Mouse (Mus musculus): Measurements from ENCODE around the gene Clcn2. TPM values are rescaled to one million over a fixed set of nuclear protein-coding genes. Genes with fewer than 3 reads are reported as not detected.

Gene Clcn2
- polyA plus RNA-seq, 1 experiment from 2014 or later = 25.4 TPM

- Histone ChIP-seq H3K4me1 (ENCODE audit: control insufficient read depth, insufficient read depth, low read length) (peaks cover 24% of the 10 kb centered on the region), H3K9ac (ENCODE audit: low read depth, low read length) (no peak overlapping the region), H3K4me2 (ENCODE audit: low read length) (no peak overlapping the region), H3K9me3 (replicated peaks; ENCODE audit: control insufficient read depth, low read length, poor library complexity, severe bottlenecking) (no peaks in the 10 kb centered on the region), H3K4me3 (ENCODE audit: low read depth, low read length) (no peak overlapping the region), H3K27me3 (ENCODE audit: control insufficient read depth, insufficient read depth, low read depth, low read length) (no peaks in the 10 kb centered on the region), H3K36me3 (ENCODE audit: control insufficient read depth, insufficient read depth, low read length) (peaks cover 7% of the 10 kb centered on the region; the same call in 1 of the 2 replicates), H3K27ac (ENCODE audit: low read length) (no peak overlapping the region)
- ATAC-seq = no peak
- WGBS = 26% methylated on average over 5 of the region's 5 CpGs
Observed at GRCm38 (mm10) chr16:20700036-20700435, 17.5 kb downstream of the Clcn2 start.

DNA sequence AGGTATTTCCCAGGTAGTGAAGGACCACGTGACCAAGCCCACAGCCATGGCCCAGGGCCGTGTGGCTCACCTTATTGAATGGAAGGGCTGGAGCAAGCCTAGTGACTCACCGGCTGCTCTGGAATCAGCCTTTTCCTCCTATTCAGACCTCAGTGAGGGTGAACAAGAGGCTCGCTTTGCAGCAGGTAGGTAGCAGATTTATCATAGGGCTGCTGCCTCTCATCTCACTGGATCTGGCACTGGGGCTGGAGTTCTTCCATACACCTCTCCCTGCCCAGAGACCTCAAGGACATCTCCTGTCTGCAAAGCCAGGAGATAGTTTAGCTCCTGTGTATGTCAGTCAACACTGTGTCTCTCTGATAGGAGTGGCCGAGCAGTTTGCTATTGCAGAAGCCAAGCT lies 18.3 kb downstream of the Clcn2 start:
- Histone ChIP-seq H3K9ac (ENCODE audit: low read depth, low read length) (no peak overlapping the region), H3K4me3 (ENCODE audit: low read depth, low read length) (no peak overlapping the region), H3K27ac (ENCODE audit: low read length) (no peak overlapping the region), H3K4me2 (ENCODE audit: low read length) (no peak overlapping the region), H3K4me1 (ENCODE audit: control insufficient read depth, insufficient read depth, low read length) (peaks cover 31% of the 10 kb centered on the region), H3K9me3 (replicated peaks; ENCODE audit: control insufficient read depth, low read length, poor library complexity, severe bottlenecking) (no peaks in the 10 kb centered on the region), H3K36me3 (ENCODE audit: control insufficient read depth, insufficient read depth, low read length) (peaks cover 7% of the 10 kb centered on the region; the same call in 1 of the 2 replicates), H3K27me3 (ENCODE audit: control insufficient read depth, insufficient read depth, low read depth, low read length) (no peaks in the 10 kb centered on the region)
- WGBS = 84% methylated on average over 5 of the region's 5 CpGs
- ATAC-seq = no peak

- ATAC-seq = peak; percentile 83
- Histone ChIP-seq H3K4me2 (ENCODE audit: low read length) (peak overlapping the region; percentile 78), H3K27ac (ENCODE audit: low read length) (peak overlapping the region; percentile 87), H3K36me3 (ENCODE audit: control insufficient read depth, insufficient read depth, low read length) (peaks cover 12% of the 10 kb centered on the region; the same call in 1 of the 2 replicates), H3K27me3 (ENCODE audit: control insufficient read depth, insufficient read depth, low read depth, low read length) (no peaks in the 10 kb centered on the region), H3K4me3 (ENCODE audit: low read depth, low read length) (peak overlapping the region; percentile 48), H3K9ac (ENCODE audit: low read depth, low read length) (peak overlapping the region; percentile 76), H3K9me3 (replicated peaks; ENCODE audit: control insufficient read depth, low read length, poor library complexity, severe bottlenecking) (no peaks in the 10 kb centered on the region), H3K4me1 (ENCODE audit: control insufficient read depth, insufficient read depth, low read length) (peaks cover 32% of the 10 kb centered on the region)
- under 1% methylated on average over 46 of the region's 46 CpGs for WGBS
Observed at GRCm38 (mm10) chr16:20695622-20696323, 21.8 kb downstream of the Clcn2 start.

DNA sequence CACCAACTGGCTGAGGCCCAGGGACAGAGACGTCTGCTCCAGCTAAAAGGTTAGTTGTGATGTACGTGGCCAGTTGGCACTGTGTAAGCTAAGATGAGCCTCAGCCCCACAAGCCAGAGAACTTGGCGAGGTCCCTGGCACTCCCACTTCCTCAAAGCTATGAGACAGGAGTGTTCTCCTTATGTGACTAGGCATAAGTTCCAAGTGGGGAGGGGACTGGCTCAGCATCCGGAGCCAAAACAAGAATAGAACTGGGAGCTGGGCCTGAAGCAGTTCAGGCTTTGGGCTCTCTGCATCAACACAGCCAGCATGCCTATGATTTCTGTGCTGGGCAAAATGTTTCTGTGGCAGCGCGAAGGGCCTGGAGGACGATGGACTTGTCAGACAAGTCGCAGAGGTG lies 22.8 kb downstream of the Clcn2 start:
- peak overlapping the region; percentile 78; the same call in 1 of the 2 replicates for H3K4me2 ChIP-seq (ENCODE audit: low read length)
- no peaks in the 10 kb centered on the region for H3K27me3 ChIP-seq (ENCODE audit: control insufficient read depth, insufficient read depth, low read depth, low read length)
- no peak overlapping the region; the same call in 1 of the 2 replicates for H3K27ac ChIP-seq (ENCODE audit: low read length)
- H3K9me3 ChIP-seq (replicated peaks; ENCODE audit: control insufficient read depth, low read length, poor library complexity, severe bottlenecking) = no peaks in the 10 kb centered on the region
- WGBS = 74% methylated on average over 8 of the region's 8 CpGs
- H3K36me3 ChIP-seq (ENCODE audit: control insufficient read depth, insufficient read depth, low read length) = peaks cover 17% of the 10 kb centered on the region
- H3K9ac ChIP-seq (ENCODE audit: low read depth, low read length) = no peak overlapping the region
- H3K4me3 ChIP-seq (ENCODE audit: low read depth, low read length) = no peak overlapping the region
- no peak for ATAC-seq
- peaks cover 32% of the 10 kb centered on the region for H3K4me1 ChIP-seq (ENCODE audit: control insufficient read depth, insufficient read depth, low read length)

GRCm38 (mm10) chr16:20693111-20693701 lies 24.3 kb downstream of the Clcn2 start, which contains the start of gene Fam131a:
TSS of gene Fam131a (plus strand) at chr16:20693241.
- peak within 1 kb of the TSS; percentile 89 for H3K9ac ChIP-seq (ENCODE audit: low read depth, low read length)
- peaks cover 31% of the 10 kb centered on the region for H3K36me3 ChIP-seq (ENCODE audit: control insufficient read depth, insufficient read depth, low read length)
- no peaks in the 10 kb centered on the region for H3K9me3 ChIP-seq (replicated peaks; ENCODE audit: control insufficient read depth, low read length, poor library complexity, severe bottlenecking)
- peak within 1 kb of the TSS; percentile 73 for H3K4me3 ChIP-seq (ENCODE audit: low read depth, low read length)
- H3K27me3 ChIP-seq (ENCODE audit: control insufficient read depth, insufficient read depth, low read depth, low read length) = no peaks in the 10 kb centered on the region
- peak; percentile 95 for ATAC-seq
- H3K4me2 ChIP-seq (ENCODE audit: low read length) = peak within 1 kb of the TSS; percentile 75
- peak within 1 kb of the TSS; percentile 98 for H3K27ac ChIP-seq (ENCODE audit: low read length)
- H3K4me1 ChIP-seq (ENCODE audit: control insufficient read depth, insufficient read depth, low read length) = peaks cover 32% of the 10 kb centered on the region
- under 1% methylated on average over 37 of the region's 37 CpGs for WGBS

- Histone ChIP-seq H3K4me2 (ENCODE audit: low read length) (peak overlapping the region; percentile 75), H3K4me3 (ENCODE audit: low read depth, low read length) (peak overlapping the region; percentile 73), H3K9ac (ENCODE audit: low read depth, low read length) (peak overlapping the region; percentile 89; the same call in 1 of the 2 replicates), H3K36me3 (ENCODE audit: control insufficient read depth, insufficient read depth, low read length) (peaks cover 36% of the 10 kb centered on the region), H3K27me3 (ENCODE audit: control insufficient read depth, insufficient read depth, low read depth, low read length) (no peaks in the 10 kb centered on the region), H3K27ac (ENCODE audit: low read length) (peak overlapping the region; percentile 98), H3K9me3 (replicated peaks; ENCODE audit: control insufficient read depth, low read length, poor library complexity, severe bottlenecking) (no peaks in the 10 kb centered on the region), H3K4me1 (ENCODE audit: control insufficient read depth, insufficient read depth, low read length) (peaks cover 32% of the 10 kb centered on the region)
- ATAC-seq = peak; percentile 0; the same call in 1 of the 2 replicates
- WGBS = 38% methylated on average over 16 of the region's 16 CpGs
Observed at GRCm38 (mm10) chr16:20692241-20692965, 25.1 kb downstream of the Clcn2 start.

DNA sequence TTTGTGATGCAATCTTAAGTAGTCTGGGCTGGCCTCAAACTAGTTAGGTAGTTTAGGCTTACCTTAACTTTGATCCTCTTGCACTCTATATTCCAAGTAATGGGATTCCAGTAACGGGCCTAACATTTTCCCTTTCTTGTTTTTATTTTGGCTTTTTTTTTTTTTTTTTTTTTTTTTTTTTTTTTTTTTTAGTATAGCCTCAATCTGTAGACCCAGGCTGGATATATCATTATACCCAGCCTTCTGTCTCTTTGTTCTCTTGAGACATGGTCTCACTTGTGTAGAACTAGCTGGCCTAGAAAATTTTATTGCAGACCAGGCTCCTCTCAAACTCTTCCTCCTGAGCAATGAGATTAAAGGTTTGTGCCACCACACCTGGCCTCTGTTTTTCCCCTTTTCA lies 25.9 kb downstream of the Clcn2 start:
- Histone ChIP-seq H3K27me3 (ENCODE audit: control insufficient read depth, insufficient read depth, low read depth, low read length) (no peaks in the 10 kb centered on the region), H3K4me3 (ENCODE audit: low read depth, low read length) (no peak overlapping the region), H3K4me1 (ENCODE audit: control insufficient read depth, insufficient read depth, low read length) (peaks cover 30% of the 10 kb centered on the region), H3K27ac (ENCODE audit: low read length) (no peak overlapping the region), H3K9me3 (replicated peaks; ENCODE audit: control insufficient read depth, low read length, poor library complexity, severe bottlenecking) (no peaks in the 10 kb centered on the region), H3K4me2 (ENCODE audit: low read length) (no peak overlapping the region), H3K9ac (ENCODE audit: low read depth, low read length) (no peak overlapping the region), H3K36me3 (ENCODE audit: control insufficient read depth, insufficient read depth, low read length) (peaks cover 43% of the 10 kb centered on the region)
- WGBS = 86% methylated on average over 1 of the region's 1 CpGs
- no peak for ATAC-seq

- H3K36me3 ChIP-seq (ENCODE audit: control insufficient read depth, insufficient read depth, low read length) = peaks cover 50% of the 10 kb centered on the region
- 93% methylated on average over 3 of the region's 3 CpGs for WGBS
- no peaks in the 10 kb centered on the region for H3K9me3 ChIP-seq (replicated peaks; ENCODE audit: control insufficient read depth, low read length, poor library complexity, severe bottlenecking)
- ATAC-seq = no peak
- no peak overlapping the region for H3K4me3 ChIP-seq (ENCODE audit: low read depth, low read length)
- no peaks in the 10 kb centered on the region for H3K27me3 ChIP-seq (ENCODE audit: control insufficient read depth, insufficient read depth, low read depth, low read length)
- no peak overlapping the region for H3K9ac ChIP-seq (ENCODE audit: low read depth, low read length)
- peaks cover 23% of the 10 kb centered on the region for H3K4me1 ChIP-seq (ENCODE audit: control insufficient read depth, insufficient read depth, low read length)
- H3K4me2 ChIP-seq (ENCODE audit: low read length) = no peak overlapping the region
- no peak overlapping the region for H3K27ac ChIP-seq (ENCODE audit: low read length)
Observed at GRCm38 (mm10) chr16:20690774-20691173, 26.8 kb downstream of the Clcn2 start.
